Mouse (Mus musculus): ENCODE measurements around the gene 4932411N23Rik.
"Not testable (repeated sequence)": the region's sequence is repeated elsewhere in the genome, so short reads cannot be mapped to it uniquely, and the experiment has no call there.

The 4932411N23Rik gene

GRCm38 (mm10) chrX:126815768-126816167 lies at the start of gene 4932411N23Rik:
TSS of gene 4932411N23Rik (minus strand) at chrX:126815868.
- DNase-seq (ENCODE audit: low spot score) = no peak

- no peak for DNase-seq (ENCODE audit: low spot score)
Measured at GRCm38 (mm10) chrX:126779895-126780294, 35.8 kb downstream of the 4932411N23Rik start.

- DNase-seq (ENCODE audit: low spot score) = not testable (repeated sequence)
Measured at GRCm38 (mm10) chrX:126777643-126778042, 38.0 kb downstream of the 4932411N23Rik start.

GRCm38 (mm10) chrX:126774846-126775245 lies 40.8 kb downstream of the 4932411N23Rik start:
- DNase-seq (ENCODE audit: low spot score) = not testable (repeated sequence)

GRCm38 (mm10) chrX:126773511-126773910 lies 42.2 kb downstream of the 4932411N23Rik start:
- DNase-seq (ENCODE audit: low spot score) = not testable (repeated sequence)
